Mouse (Mus musculus) urinary bladder, adult 18-20 months (tissue): Measurements from ENCODE around the gene Man1a.

Source experiments
- DNase-seq, 2 experiments: peaks; one replicate each; pipeline ENCODE4 v3.0.0; 2022; ENCODE audit warnings: low spot score in 2 of 2, mixed read lengths in 2 of 2

Man1a gene

GRCm38 (mm10) chr10:54061159-54061558, 15.2 kb downstream of the Man1a start:
- no peak for DNase-seq

GRCm38 (mm10) chr10:54060587-54060986, 15.8 kb downstream of the Man1a start:
- DNase-seq: no peak

GRCm38 (mm10) chr10:54059679-54060249, 16.6 kb downstream of the Man1a start:
- DNase-seq: no peak

GRCm38 (mm10) chr10:54059092-54059496, 17.3 kb downstream of the Man1a start:
- no peak for DNase-seq

DNA sequence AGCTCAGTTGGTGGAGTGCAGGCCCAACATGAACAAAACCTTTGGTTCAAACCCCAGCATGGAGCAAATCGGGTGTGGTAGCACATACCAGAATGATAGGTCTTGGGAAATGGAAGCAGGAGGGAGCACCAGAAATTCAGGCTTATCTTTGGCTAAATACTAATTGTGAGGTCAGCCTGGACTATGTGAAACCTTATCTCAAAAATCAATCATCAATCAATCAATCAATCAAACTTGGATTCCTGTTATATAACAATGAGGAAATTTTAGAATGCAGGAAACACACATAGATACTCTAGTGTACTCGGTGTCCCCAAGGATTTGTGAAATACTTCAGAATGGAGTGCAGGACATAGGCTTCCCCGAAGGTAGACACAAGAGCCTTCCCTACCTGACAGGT, 17.8 kb downstream of the Man1a start:
- no peak for DNase-seq

DNA sequence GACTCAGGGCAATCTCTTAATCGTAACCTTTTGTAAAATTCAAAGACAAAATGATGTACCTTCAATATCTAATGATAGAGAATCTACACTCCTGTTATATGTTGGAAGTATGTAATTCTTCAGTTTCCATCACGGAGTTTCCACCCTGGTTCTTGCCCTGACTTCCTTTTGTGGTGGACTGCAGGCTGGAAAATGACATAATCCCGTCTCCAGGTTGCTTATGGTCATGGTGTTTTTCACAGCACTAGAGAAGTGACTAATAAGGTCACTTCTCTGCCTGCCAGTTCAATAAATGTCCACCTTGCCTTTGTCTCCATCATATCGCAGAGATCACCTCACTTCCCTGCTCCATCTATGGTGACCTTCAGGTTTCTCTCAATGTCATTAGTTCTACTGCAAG, 22.2 kb downstream of the Man1a start:
- DNase-seq: no peak

DNA sequence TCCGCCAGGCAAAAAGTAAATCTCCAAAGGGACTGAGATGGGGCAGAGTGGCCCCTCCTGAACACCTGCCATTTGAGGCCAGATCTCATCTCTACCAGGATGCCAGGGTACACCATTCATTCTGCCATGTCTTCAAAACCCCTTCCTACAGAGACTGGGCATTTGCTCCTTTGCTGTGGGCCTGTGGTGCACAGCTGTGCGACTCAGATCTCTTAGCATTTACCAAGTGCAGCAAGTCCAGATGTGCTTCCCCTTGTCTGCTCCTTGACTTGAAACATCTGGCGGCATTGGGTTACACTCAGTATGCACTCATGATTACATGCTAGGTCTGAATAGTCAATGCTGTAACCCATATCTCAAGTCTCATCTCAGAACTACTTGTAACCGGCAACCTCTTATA, 28.5 kb downstream of the Man1a start:
- no peak for DNase-seq

- DNase-seq: no peak
Observed at GRCm38 (mm10) chr10:54043358-54043757, 33.1 kb downstream of the Man1a start.

GRCm38 (mm10) chr10:54042212-54042840, 34.1 kb downstream of the Man1a start:
- no peak for DNase-seq

GRCm38 (mm10) chr10:54040261-54041165, 35.9 kb downstream of the Man1a start:
- DNase-seq: no peak

GRCm38 (mm10) chr10:54039754-54040153, 36.7 kb downstream of the Man1a start:
- no peak for DNase-seq

- DNase-seq: no peak
Observed at GRCm38 (mm10) chr10:54038734-54039133, 37.7 kb downstream of the Man1a start.

DNA sequence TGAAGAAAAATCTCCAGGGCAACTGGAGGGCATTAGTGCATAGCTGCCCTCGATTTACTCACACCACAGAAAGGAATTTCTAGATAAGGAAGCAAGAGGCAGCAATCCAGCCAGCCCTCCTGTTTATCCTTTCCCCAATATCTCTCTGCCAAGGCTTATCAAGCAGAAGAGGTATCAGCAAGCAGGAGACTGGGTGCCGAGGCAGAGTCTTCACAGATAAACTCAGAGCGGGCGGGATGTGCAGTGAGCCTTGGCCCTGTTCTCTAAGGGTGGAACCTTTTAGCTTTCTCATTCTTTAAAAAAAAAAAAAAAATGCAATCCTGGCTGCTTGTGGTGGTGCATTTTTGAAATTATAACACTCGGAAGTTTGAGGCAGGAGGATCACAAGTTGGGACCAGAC, 38.2 kb downstream of the Man1a start:
- DNase-seq: no peak

DNA sequence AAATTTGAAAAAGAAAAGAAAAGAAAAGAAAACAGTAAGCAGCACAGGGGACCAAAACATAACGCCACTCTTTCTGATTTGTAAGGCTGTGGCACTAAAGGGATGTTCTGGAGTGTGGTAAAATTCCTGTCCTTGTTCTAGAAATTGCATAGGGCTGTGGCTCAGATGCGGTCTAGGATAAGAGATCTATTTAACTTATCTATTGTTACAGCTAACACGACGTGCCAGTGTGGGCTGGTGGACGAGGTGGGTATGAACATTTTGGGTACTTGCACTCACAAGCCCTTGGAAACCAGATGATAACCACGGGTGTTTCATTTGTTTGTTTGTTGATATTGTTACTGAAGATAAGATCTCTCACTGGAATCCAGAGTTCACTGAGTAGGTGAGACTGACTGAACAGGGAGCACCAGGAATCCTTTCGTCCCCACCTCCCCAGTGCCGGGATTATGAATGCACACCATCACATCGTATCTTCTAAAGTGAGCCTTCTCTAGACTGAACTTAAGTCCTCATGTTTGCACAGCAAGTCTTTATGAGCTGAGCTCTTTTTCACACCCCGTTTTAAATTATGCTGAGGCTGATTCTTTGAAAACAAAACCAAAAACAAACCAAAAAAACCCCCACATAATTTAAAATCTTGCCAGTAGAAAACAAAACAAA, 38.9 kb downstream of the Man1a start:
- DNase-seq: no peak

DNA sequence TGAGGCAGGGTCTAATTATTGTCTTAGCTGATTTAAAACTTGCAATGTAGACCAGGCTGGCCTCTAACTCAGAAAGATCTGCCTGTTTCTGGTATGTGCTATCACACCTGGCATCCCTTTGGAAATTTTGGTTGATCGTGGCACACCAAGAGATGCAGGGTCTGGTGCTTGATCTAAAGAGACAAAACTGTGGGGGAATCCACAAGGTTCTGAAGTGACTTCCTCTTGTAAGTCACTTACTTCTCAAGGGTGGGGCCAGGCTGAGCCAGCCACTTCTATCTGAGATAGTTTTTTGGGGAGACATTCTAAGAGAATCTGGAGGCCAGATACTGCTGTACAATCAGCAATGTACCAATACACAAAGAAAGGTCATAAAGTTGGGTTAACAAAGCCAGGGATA, 40.8 kb downstream of the Man1a start:
- no peak for DNase-seq

DNA sequence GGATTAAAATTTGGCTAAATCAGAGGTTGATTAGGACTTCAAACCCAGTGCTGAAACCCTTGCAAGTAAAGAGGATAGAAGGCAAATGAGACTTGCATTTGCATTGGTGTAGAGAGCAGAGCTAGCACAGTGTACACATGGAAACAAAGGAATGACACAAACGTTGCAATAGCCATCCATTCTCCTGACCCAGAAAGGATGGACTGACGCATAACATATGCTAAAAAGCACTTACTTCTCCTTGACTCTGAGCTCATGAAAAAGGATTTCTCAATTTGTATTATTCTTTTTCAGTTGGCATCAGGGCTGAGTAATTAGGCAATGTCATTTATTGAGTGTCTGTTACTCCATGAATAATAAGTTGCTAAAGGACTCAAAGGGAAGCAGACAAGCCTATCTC, 41.6 kb downstream of the Man1a start:
- DNase-seq: no peak

DNA sequence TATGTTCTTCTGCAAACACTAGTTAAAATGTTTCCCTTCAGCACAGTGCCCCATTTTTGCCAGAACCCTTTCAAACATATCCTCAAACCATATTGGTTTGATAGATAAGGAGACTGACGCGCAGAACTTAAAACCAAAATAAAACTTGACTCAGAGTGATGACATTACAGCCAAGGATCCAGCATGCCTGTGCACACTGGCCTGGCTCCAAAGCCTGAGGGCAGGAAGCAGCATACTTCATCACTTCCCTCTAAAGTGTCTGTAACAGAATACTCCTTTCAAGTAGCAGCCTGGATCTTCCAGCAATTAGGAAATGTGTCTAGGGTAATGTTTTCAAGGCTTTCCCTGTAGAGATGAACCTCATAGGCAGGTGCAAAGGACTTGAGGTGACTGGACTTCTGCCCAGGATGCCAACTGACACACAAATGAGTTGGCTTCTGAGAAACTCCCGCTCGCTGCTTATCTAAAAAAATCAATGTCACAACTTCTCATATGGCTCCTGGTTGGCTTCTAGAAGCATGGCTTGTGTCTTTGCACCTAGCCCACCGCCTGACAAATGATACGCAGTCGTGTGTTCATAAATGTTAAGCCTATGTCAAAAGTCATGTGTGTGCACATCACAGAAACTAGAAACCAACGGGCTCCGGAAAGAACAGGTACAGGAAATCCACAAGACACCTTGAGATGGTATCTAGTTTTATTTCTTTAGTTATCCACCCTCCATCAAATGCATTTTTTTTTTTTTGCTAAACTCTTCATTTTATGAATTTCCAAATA, 43.9 kb downstream of the Man1a start:
- DNase-seq: no peak

DNA sequence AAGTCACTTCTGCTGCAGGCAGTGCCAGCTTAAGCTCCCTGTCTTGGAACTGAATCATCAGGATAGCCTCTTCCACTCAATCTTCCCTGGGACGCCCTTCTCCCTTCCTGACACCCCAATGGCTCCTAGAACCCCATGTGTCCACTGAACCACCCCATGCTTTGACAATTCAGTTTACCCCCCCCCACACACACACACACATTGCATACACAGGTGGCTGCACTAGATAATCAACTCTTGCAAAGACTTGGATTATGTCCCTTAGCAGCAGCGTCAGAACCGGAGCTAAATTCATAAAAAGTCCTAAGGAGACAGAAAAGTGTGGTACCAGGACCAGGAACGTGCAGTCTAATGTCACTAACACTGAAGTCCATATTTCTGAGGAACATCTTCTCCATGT, 47.5 kb downstream of the Man1a start:
- DNase-seq: no peak

DNA sequence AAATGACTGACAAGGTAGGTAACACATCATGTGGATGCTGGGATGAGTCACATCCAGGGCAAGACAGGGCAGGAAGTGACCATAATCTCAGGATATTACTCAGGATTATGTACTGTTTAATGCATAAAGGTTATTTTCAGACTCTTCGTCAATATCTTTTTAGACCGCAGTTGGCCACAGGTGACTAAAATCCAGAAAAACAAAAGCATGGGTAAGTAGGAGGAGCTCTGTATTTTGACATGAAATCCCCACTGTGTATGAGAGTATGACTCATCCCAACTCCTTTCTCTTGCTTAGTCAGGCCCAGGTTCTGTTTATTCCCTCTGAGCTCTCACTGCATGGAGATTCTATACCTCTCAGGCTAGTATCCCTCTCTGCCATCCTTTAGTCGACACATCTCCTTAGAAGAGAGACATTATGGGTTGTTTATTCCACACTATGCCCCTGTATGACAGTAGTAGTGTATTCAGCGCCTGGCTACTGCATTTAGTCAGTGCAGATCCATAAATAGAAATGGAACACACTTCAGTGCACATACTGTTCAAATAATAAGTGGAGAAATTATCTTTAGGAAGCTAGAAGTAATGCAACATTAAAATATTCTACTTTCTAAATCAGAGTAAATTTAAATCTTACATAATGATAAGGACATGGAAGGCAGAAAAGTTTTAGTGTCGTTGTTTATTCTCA, 49.5 kb downstream of the Man1a start:
- no peak for DNase-seq

- no peak for DNase-seq
Observed at GRCm38 (mm10) chr10:54026101-54026500, 50.3 kb downstream of the Man1a start.

DNA sequence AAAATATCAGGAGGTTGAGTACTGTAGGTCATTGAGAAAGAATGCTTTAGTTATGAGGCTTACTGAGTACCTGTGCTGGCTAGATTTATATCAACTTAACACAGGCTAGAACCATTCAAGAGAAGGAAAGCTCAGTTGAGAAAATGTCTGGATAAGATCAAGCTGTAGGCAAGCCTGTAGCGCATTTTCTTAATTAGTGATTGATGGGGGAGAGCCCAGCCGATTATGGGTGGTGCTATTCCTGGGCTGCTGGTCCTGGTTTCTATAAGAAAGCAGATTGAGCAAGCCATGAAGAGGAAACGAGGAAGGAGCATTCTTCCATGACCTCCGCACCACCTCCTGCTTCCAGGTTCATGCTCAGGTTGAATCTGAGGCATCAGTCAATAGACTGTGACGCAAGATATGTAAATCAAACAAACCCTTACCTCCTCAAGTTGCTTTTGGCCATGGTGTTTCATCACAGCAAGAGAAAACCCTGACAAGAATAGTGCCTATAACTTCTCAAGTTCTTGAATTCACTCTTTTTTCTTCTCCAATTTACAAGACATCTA, 58.4 kb downstream of the Man1a start:
- no peak for DNase-seq
